Mouse (Mus musculus): ENCODE results near the gene Dnah11.

Gene Dnah11

GRCm38 (mm10) chr12:118085291-118085690 lies 113.6 kb downstream of the Dnah11 start:
- DNase-seq (ENCODE audit: low read depth), result no peak

GRCm38 (mm10) chr12:118084806-118085205 lies 114.0 kb downstream of the Dnah11 start:
- no peak for DNase-seq (ENCODE audit: low read depth)

DNA sequence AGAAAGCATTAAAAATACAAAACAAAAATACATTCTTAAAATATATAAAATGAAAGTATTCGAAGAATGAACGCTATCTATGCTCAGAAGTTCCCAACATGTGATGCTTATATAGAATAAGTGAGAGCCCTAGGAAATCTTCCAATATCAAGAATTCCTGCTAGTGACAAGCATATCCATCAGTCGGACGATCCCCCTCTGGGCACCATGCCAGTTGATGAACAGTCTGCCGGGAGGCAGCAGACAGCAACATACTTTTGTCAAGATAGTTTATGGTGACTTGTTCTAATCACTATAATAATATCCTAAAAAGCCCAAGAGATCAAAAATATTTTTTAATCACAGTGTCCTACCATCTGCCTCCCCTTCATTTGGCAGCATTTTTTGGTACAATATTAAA lies 114.7 kb downstream of the Dnah11 start:
- no peak for DNase-seq (ENCODE audit: low read depth)

GRCm38 (mm10) chr12:118080441-118080840 lies 118.4 kb downstream of the Dnah11 start:
- no peak for DNase-seq (ENCODE audit: low read depth)

DNA sequence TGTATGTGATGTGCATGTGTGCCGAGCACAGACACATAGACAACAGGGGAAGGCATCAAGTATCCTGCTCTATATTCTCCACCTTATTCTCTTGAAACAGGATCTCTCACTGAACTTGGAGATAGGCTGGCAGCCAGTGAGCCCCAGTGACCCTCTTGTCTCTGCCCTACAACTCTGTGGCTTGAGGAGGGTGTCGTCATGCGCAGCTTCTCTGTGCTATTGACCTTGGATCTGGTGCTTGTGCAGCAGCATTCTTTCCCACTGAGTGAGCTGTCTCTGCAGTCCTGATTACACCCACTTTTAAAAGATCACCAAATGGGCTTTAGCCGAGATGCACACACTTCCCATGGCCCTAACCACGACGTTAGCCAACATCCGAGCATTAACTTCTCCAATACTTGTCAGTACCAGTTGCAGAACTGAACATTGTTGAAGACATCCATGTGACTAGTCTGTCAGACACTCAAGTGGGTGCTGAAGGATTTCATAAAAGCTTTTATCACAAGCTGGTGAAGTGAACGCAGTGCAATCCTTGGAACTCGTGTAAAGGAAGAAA lies 120.3 kb downstream of the Dnah11 start:
- DNase-seq (ENCODE audit: low read depth), result no peak

DNA sequence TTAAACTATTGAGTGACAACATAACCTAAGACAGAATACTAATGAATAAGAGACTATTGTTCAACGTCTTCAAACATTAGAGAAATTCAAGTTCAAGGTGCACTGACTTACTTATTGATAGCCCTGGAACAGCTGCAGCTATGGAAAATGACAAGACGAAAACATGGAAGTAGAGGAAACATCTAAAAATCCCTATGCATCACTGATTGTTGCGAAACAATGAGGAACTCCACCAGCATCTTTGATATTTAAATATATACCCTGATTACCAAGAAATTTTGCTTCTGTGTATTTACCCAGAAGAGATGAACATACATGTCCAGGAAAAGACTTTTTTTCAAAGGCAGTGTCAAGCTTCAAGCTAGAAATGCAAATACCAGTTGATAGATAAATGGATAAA lies 122.0 kb downstream of the Dnah11 start:
- DNase-seq (ENCODE audit: low read depth), result no peak

- DNase-seq (ENCODE audit: low read depth), result no peak
Measured at GRCm38 (mm10) chr12:118072181-118072872, 126.5 kb downstream of the Dnah11 start.

- no peak for DNase-seq (ENCODE audit: low read depth)
Measured at GRCm38 (mm10) chr12:118071667-118072066, 127.2 kb downstream of the Dnah11 start.

DNA sequence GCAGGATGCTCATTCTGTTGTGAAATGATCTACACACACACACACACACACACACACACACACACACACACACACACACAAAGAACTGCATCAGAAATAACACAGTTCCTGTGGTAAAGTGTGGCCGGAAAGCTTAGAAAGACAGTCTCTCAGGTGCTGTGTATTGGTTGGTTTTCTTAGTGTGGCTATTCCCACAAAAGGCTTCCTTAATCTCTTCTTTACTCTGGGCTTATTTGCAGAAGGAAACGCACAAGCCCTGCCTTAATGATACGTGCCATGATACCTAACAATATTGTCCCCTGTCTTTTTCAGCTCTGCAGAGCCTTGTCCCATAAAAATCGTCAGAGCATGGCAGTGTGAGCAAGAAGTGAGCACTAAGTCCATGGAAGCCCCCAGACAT lies 130.1 kb downstream of the Dnah11 start:
- DNase-seq (ENCODE audit: low read depth), result no peak

DNA sequence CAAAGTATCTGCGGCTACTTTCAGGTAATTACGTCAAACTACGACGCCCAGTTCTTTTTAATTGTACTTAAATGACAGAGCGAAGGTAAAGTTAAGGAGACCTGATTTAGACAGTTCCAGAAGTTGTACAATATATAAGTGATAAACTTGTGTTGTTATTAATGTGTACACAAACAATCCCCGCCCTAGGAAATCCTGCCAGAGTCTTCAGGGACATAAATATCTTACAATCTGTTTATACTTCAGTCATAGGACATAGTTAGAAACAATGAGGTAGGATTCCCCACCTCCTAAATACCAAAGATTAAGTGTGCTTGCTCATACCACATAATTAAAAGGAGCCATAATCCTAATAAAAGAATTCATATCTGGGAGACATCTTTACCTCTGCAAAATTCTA lies 136.5 kb downstream of the Dnah11 start:
- DNase-seq (ENCODE audit: low read depth), result no peak

DNA sequence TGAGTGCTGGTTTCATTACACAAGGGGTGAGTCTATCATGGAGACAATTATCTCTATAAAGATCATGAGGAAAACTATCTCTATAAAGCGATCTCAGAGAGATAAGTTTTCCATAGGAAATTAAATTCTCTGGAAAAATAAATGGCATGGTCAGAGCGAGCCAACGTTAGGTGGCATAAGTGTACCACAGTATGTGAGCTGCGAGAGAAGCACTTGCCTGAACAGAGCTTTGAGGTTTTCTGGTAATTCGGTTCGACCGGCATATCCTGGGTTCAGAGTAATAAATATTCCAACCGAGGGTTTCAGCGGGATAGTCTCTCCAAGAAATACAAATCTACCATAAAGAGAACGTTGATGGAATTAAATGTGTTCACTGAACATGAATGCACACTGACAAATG lies 142.0 kb downstream of the Dnah11 start:
- DNase-seq (ENCODE audit: low read depth), result no peak

- DNase-seq (ENCODE audit: low read depth), result no peak
Measured at GRCm38 (mm10) chr12:118045381-118045780, 153.5 kb downstream of the Dnah11 start.

DNA sequence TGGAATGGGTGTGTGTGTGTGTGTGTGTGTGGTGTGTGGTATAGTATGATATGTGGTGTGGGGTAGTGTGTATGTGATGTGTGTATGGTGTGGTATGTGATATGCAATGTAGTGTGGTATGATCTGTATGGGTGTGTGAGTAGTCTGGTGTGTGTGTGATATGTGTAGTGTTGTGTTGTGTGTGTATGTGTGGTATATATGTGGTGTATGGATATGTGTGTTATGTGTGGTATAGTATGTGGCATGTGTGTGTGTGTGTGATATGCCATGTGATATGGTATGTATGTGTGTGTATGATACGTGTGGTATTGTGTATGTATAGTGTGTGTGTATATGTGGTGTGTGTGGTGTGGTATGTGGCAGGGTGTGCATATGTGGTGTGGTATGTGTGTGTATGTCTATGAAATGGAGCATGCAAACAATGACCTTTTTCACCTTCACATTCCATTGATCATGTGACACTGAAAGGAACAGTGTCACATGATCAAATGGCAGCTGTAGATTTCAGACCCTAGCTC lies 155.7 kb downstream of the Dnah11 start:
- DNase-seq (ENCODE audit: low read depth), result no peak

DNA sequence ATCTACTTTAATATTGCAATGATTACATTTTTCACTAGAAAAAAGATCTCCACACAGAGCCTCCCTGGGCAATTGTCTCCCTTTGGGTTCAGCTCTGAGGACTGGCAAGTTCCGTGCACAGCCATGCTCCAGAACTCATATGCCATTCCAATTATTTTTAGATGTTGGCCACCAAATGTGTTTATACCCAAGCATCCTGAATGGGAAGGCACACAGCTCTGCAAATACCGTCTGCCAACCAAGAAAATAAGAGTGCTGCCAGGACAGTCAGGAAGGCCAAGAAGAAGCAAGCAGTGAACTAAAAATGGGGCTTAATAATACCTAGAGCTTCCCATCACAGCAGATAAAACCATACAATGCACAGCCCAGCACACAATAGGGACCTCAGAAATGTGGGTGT lies 156.6 kb downstream of the Dnah11 start:
- no peak for DNase-seq (ENCODE audit: low read depth)

DNA sequence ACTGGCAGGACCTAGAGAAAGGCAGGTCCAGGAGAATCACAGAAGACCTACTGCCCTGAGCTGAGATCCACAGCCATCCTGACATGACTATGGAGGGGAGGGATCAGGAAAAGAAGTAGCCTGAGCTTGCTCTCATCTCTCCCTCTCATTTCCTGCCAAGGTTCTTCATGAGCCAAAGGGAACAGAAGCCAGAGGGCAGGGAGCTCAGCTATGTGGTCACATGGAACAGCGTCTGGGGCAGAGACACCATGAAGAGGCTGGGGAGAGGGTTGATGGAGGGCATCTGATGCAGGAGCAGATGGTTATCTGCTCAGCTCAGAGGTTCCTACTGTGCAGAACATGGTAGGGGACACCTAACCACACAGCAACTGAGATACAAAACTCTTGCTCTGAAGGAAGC lies 163.9 kb downstream of the Dnah11 start:
- no peak for DNase-seq (ENCODE audit: low read depth)

DNA sequence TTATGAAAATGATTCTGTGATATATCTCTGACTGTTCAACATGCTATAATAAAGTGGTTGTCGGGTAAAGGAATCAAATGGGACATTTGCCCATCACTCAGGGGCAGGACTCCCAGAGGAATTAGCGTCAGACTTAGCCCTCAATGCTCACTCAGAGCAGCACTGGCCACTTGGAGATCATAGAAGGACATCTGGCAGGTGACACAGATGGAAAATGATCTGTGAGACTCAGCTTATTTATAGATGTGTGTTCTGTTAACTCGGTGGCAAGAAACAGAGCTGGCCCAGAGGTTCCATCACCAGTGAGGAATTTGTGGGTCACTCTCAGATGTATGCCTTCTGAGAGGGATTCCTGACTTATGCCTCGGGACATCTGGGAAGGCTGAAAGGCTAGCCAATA lies 173.1 kb downstream of the Dnah11 start:
- no peak for DNase-seq (ENCODE audit: low read depth)

GRCm38 (mm10) chr12:118018936-118019335 lies 179.9 kb downstream of the Dnah11 start:
- no peak for DNase-seq (ENCODE audit: low read depth)

- no peak for DNase-seq (ENCODE audit: low read depth)
Measured at GRCm38 (mm10) chr12:118013872-118014271, 185.0 kb downstream of the Dnah11 start.

GRCm38 (mm10) chr12:118011921-118012320 lies 186.9 kb downstream of the Dnah11 start:
- no peak for DNase-seq (ENCODE audit: low read depth)

DNA sequence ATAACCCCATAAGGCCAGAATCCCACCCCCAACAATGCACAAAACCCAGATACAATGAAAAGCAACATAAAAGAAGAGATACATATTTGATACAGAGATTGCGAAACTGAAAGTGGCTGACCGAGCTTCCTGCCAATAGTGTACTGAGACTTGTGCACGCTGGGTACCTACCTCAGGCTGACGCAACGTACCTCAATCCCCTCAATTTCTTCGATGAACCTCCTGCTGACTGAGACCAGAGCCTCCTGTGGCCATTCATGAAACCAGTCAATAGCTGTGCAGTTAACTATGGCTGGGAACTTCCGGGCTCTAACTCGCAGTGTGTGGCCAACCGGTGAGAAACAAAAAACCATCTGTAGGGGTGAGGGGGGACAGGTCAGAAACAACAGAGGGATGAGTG lies 203.9 kb downstream of the Dnah11 start:
- peak; percentile 77 for DNase-seq (ENCODE audit: low read depth)

DNA sequence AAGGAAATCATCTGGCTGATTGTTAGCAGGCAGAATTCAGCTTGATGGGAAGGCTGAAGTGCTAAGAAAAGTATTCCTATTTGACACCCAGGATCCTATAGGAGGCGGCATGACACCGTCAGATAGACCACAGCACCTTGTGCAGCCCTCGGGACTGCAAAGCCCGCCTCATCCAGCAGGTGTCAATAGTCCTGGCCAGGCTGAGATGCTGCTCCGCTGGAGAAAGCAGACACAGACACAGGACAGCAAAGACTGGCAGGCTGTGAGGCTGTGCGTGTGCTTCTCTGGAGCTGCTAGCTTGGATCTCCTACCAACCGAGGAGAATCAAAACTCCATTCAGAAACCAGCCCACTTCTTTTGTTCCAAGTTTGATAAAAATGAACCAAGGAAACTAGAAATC lies 205.3 kb downstream of the Dnah11 start:
- peak; percentile 89 for DNase-seq (ENCODE audit: low read depth)

DNA sequence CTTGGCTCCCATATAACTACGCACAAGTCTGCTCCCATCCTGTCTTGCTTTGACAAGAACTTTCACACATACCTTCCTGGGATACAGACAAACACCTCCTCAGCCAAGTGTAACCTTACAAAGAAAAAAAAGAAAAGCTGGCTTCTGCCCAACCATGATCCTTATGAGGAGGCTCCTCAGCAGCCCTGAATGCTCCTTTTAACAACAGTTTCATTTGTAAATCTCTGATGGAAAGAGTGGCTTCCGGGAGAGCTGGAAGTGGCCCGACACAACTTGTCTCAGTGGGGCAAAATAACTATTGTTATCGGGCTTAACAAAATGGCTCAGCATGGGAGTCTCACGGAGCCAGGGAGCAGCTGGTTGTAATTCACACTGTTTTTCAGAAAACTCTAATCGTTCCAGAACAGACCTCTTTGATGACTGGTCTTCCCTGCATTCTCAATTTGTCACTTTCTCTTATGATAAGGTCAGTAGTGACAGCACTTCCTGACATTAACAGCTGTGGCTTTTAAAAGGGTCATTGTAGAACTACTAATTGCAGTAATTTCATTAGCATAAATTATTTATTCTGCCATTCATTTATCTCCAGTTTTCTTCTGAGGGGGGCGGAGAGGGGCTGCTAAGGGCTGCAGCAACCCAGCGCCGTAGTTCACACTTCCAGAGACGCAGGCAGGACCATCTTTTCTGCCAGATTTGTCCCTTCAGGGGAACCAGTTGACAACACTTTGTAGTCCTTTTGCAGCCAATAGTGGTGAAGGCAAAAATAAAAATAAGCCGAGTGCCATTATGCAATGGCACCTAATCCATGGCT lies 209.6 kb downstream of the Dnah11 start:
- no peak for DNase-seq (ENCODE audit: low read depth)

- no peak for DNase-seq (ENCODE audit: low read depth)
Measured at GRCm38 (mm10) chr12:117980315-117980714, 218.5 kb downstream of the Dnah11 start.
